Mouse (Mus musculus) midbrain, embryonic 16.5 days (tissue): ENCODE results near the gene Mtx1. TPM values are rescaled to one million over a fixed set of nuclear protein-coding genes. Genes with fewer than 3 reads are reported as not detected.

ENCODE experiments used
- ATAC-seq: fragments of 200-750 bp; cut with Nextera tagmentation; 2 replicates; pipeline ENCODE4 v1.8.0; 2017; ENCODE audit warnings: moderate TSS enrichment
- H3K27ac ChIP-seq: fragments of 300-500 bp; sonication (generic); 2 replicates; pipeline ENCODE4 v1.5.1; 2014; ENCODE audit warnings: mild to moderate bottlenecking, low read length, mixed read lengths
- H3K27me3 ChIP-seq: fragments of 300-500 bp; sonication (generic); 2 replicates; pipeline ENCODE4 v1.6.1; 2014; ENCODE audit warnings: low read depth, low read length, mixed read lengths; ENCODE audit not compliant: control insufficient read depth, insufficient read depth
- H3K36me3 ChIP-seq: fragments of 300-500 bp; sonication (generic); 2 replicates; pipeline ENCODE4 v1.6.1; 2014; ENCODE audit warnings: mild to moderate bottlenecking, low read length, moderate library complexity, mixed read lengths; ENCODE audit not compliant: control insufficient read depth, insufficient read depth
- H3K4me1 ChIP-seq: fragments of 300-500 bp; sonication (generic); 2 replicates; pipeline ENCODE4 v1.6.1; 2014; ENCODE audit warnings: mild to moderate bottlenecking, low read length, mixed read lengths; ENCODE audit not compliant: control insufficient read depth, insufficient read depth
- H3K4me2 ChIP-seq: fragments of 300-500 bp; sonication (generic); 2 replicates; pipeline ENCODE4 v1.6.1; 2014; ENCODE audit warnings: mild to moderate bottlenecking, low read length, mixed read lengths
- H3K4me3 ChIP-seq: fragments of 300-500 bp; sonication (generic); 2 replicates; pipeline ENCODE4 v1.5.1; 2014; ENCODE audit warnings: low read depth, mild to moderate bottlenecking, low read length, moderate library complexity, mixed read lengths
- H3K9ac ChIP-seq: fragments of 300-500 bp; sonication (generic); 2 replicates; pipeline ENCODE4 v1.6.1; 2014; ENCODE audit warnings: low read depth, low read length, mixed read lengths
- H3K9me3 ChIP-seq: fragments of 300-500 bp; sonication (generic); replicated peaks from 2 replicates; pipeline ENCODE4 v1.6.1; 2014; ENCODE audit warnings: mild to moderate bottlenecking, low read length, mixed read lengths; ENCODE audit not compliant: control insufficient read depth, poor library complexity, severe bottlenecking
- WGBS: fragments of 180-500 bp; shearing (Covaris S2); extraction: QIAGEN DNeasy Blood & Tissue Kit; methylation state at CpG from one replicate; pipeline ENCODE4 v1.1.7; 2014; 5-methylcytosine and 5-hydroxymethylcytosine counted together
- polyA plus RNA-seq: library from polyadenylated mRNA; unstranded; fragments of >200 nt; fragmentation: Nextera tagmentation; extraction: Ambion mirVana; gene quantifications from 2 replicates; pipeline ENCODE4 v1.2.1, GENCODE M21; 2015

Mtx1 gene
- polyA plus RNA-seq, 1 experiment from 2014 or later: 150 TPM

- Histone ChIP-seq H3K4me3 (peak within 1 kb of the TSS; percentile 64), H3K27me3 (no peaks in the 10 kb centered on the region), H3K9ac (peak within 1 kb of the TSS; percentile 73), H3K4me1 (peaks cover 5% of the 10 kb centered on the region), H3K36me3 (peaks cover 19% of the 10 kb centered on the region), H3K9me3 (no peaks in the 10 kb centered on the region), H3K4me2 (peak within 1 kb of the TSS; percentile 87), H3K27ac (peak within 1 kb of the TSS; percentile 73)
- 26% methylated on average over 13 of the region's 13 CpGs for WGBS
- ATAC-seq: peak; percentile 83
Measured at GRCm38 (mm10) chr3:89202253-89203141, 24.4 kb downstream of the Mtx1 start, which contains the start of gene Gba. TSS of gene Gba (plus strand) at chr3:89202928.

DNA sequence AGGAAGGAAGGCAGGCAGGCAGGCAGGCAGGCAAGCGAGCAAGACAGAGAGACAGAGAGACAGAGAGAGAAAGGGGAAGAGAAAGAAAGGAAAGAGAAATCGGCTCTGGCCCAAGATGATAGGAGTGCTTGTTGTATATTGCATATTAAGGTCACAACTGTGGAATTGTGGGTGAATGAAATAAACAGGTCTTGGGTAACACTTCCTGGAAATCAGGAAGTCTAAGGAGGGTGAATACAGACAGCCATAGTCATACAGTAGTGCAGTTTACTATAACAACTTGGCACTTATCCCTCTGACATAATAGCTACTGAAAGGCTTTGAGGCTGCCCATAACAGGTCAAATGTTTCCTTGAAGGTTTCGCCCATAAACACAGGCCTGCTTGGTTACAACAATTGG is 27.0 kb downstream of the Mtx1 start:
- Histone ChIP-seq H3K27ac (no peak overlapping the region), H3K9ac (no peak overlapping the region), H3K27me3 (no peaks in the 10 kb centered on the region), H3K9me3 (no peaks in the 10 kb centered on the region), H3K4me2 (no peak overlapping the region), H3K4me1 (peaks cover 15% of the 10 kb centered on the region), H3K36me3 (peaks cover 5% of the 10 kb centered on the region; the same call in 1 of the 2 replicates), H3K4me3 (no peak overlapping the region)
- 81% methylated on average over 3 of the region's 3 CpGs for WGBS
- ATAC-seq: no peak

GRCm38 (mm10) chr3:89195979-89196877 is 30.7 kb downstream of the Mtx1 start:
- ATAC-seq: peak; percentile 90
- peak overlapping the region; percentile 41 for H3K4me3 ChIP-seq
- no peaks in the 10 kb centered on the region for H3K27me3 ChIP-seq
- H3K4me1 ChIP-seq: peaks cover 10% of the 10 kb centered on the region
- peak overlapping the region; percentile 70 for H3K9ac ChIP-seq
- WGBS: 6% methylated on average over 33 of the region's 33 CpGs
- no peaks in the 10 kb centered on the region for H3K9me3 ChIP-seq
- H3K36me3 ChIP-seq: no peaks in the 10 kb centered on the region
- H3K27ac ChIP-seq: peak overlapping the region; percentile 74
- peak overlapping the region; percentile 81 for H3K4me2 ChIP-seq

DNA sequence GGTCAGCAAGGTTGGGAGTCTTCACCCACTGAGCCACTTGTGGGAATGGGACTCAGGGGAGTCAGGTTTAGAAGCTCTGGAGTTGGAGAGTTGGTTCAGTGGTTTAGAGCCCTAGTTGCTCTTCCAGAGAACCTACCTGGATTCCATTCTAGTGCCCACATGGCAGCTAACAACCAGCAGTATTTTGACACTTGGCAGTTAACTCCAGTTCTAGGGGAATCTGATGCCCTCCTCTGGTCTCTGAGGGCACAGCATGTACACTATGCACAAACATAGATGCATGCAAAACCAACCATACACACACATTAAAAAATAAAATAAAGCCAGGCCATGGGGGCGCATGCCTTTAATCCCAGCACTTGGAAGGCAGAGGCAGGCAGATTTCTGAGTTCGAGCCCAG is 33.0 kb downstream of the Mtx1 start:
- 88% methylated on average over 2 of the region's 2 CpGs for WGBS
- H3K9me3 ChIP-seq: no peaks in the 10 kb centered on the region
- no peak for ATAC-seq

DNA sequence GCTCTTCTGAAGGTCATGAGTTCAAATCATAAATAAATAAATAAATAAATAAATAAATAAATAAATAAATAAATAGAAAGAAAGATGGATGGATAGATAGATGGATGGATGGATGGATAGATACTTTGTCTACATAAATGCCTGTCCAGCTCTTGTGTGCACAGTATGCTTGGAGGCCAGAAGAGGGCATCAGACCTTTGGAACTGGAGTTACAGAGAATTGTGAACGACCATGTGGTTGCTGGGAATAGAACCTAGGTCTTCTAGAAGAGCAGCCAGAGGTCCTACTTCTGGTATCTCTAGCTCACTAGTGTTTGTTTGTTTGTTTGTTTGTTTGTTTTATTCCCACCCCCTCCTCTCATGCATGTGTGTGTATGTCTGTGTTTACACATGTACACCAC is 33.5 kb downstream of the Mtx1 start:
- Histone ChIP-seq H3K27me3 (no peaks in the 10 kb centered on the region), H3K36me3 (no peaks in the 10 kb centered on the region), H3K9me3 (no peaks in the 10 kb centered on the region), H3K9ac (no peak overlapping the region), H3K4me1 (peaks cover 10% of the 10 kb centered on the region), H3K4me3 (no peak overlapping the region), H3K4me2 (no peak overlapping the region), H3K27ac (no peak overlapping the region)
- WGBS: 65% methylated on average over 1 of the region's 1 CpGs
- ATAC-seq: no peak

More for the DNA sequence above, 33.0 kb downstream of the Mtx1 start:
- Histone ChIP-seq H3K4me2 (no peak overlapping the region), H3K9ac (no peak overlapping the region), H3K4me1 (peaks cover 10% of the 10 kb centered on the region), H3K27me3 (no peaks in the 10 kb centered on the region), H3K36me3 (no peaks in the 10 kb centered on the region), H3K4me3 (no peak overlapping the region), H3K27ac (no peak overlapping the region)

GRCm38 (mm10) chr3:89190436-89190835 is 36.5 kb downstream of the Mtx1 start:
- Histone ChIP-seq H3K9ac (no peak overlapping the region), H3K4me1 (no peaks in the 10 kb centered on the region), H3K36me3 (0 out of 2 replicates have a peak, but pooled peaks cover 3% of the 10 kb centered on the region), H3K4me3 (no peak overlapping the region), H3K27ac (no peak overlapping the region), H3K4me2 (no peak overlapping the region), H3K9me3 (no peaks in the 10 kb centered on the region), H3K27me3 (no peaks in the 10 kb centered on the region)
- no peak for ATAC-seq
- WGBS: 88% methylated on average over 8 of the region's 8 CpGs

DNA sequence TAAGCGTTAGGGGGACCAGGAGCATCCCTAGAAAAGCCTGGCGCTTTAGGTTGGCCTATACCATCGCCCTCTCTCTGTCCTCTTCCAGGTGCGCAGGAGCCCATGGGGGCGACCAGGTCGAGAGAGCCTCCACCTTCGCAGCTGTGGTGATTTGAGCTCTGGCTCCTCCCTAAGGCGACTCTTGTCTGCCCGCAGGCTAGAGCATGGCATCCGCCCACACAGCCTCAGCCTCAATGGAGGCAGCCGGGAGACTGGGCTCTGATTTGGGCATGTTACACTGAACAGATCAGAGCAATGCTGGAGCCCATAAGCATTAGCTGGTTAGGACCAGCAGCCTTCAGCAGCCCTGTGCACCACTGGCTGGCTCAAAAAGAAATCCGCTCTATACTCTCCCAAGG is 38.4 kb downstream of the Mtx1 start:
- no peak for ATAC-seq
- no peak overlapping the region for H3K4me2 ChIP-seq
- H3K36me3 ChIP-seq: 0 out of 2 replicates have a peak, but pooled peaks cover 3% of the 10 kb centered on the region
- H3K27me3 ChIP-seq: no peaks in the 10 kb centered on the region
- H3K4me1 ChIP-seq: peaks cover 18% of the 10 kb centered on the region
- H3K9me3 ChIP-seq: no peaks in the 10 kb centered on the region
- 66% methylated on average over 12 of the region's 12 CpGs for WGBS
- no peak overlapping the region for H3K27ac ChIP-seq
- H3K4me3 ChIP-seq: no peak overlapping the region
- no peak overlapping the region for H3K9ac ChIP-seq

DNA sequence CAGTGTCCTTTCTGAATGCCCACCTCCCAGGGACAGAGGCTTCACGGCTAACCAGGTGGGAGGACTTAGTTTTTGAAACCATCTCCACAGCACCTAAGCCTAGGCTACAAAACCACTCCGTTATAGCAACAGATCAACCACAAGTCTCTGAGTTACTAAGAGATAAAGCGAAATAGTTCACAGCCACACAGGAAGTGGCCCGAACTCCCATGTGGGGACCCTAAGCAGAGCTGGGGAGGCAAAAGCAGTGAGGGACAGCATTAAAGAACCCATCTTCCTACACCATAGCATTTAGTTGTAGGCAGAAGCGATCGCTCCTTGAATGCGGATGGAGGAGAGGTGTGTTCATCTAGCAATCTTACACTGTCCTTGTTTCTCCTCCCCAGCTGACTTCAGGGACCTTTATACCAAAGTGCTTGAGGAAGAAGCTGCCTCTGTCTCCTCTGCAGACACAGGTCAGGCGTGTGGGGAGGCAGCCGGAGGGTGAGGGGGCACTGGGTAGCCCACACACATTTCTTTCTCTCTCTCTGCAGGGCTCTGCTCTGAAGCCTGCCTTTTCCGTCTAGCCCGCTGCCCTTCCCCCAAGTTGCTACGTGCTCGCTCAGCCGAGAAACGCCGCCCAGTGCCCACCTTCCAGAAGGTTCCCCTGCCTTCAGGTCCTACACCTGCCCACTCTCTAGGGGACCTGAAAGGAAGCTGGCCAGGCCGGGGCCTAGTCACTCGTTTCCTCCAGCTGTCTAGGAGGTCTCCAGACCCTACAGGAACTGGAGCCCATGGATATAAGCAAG is 39.0 kb downstream of the Mtx1 start:
- 61% methylated on average over 18 of the region's 18 CpGs for WGBS
- no peak overlapping the region for H3K9ac ChIP-seq
- H3K4me2 ChIP-seq: no peak overlapping the region
- peaks cover 19% of the 10 kb centered on the region for H3K4me1 ChIP-seq
- ATAC-seq: no peak
- H3K27me3 ChIP-seq: no peaks in the 10 kb centered on the region
- no peaks in the 10 kb centered on the region for H3K9me3 ChIP-seq
- H3K4me3 ChIP-seq: no peak overlapping the region
- no peak overlapping the region for H3K27ac ChIP-seq
- 0 out of 2 replicates have a peak, but pooled peaks cover 3% of the 10 kb centered on the region for H3K36me3 ChIP-seq
